Mouse (Mus musculus) right cerebral cortex, postnatal 36 days (tissue): ENCODE results near the gene Fgf8.

ENCODE experiments used
- DNase-seq, 2 experiments: peaks; one replicate each; pipeline ENCODE4 v3.0.0; 2022; ENCODE audit warnings: low spot score in 2 of 2, mixed read lengths in 1 of 2

Gene Fgf8

GRCm38 (mm10) chr19:45742218-45742983 is at the start of gene Fgf8:
Gene Fgf8, minus strand, starts transcription at chr19:45742915.
- DNase-seq: no peak

- no peak for DNase-seq
Observed at GRCm38 (mm10) chr19:45792404-45792803, 49.7 kb upstream of the Fgf8 start.

GRCm38 (mm10) chr19:45789888-45790874 is 47.5 kb upstream of the Fgf8 start:
- no peak for DNase-seq

GRCm38 (mm10) chr19:45789365-45789764 is 46.6 kb upstream of the Fgf8 start:
- no peak for DNase-seq

GRCm38 (mm10) chr19:45788337-45788736 is 45.6 kb upstream of the Fgf8 start:
- DNase-seq: no peak

GRCm38 (mm10) chr19:45787450-45787849 is 44.7 kb upstream of the Fgf8 start:
- DNase-seq: no peak

- no peak for DNase-seq
Observed at GRCm38 (mm10) chr19:45785470-45785869, 42.8 kb upstream of the Fgf8 start.

GRCm38 (mm10) chr19:45783933-45784576 is 41.3 kb upstream of the Fgf8 start:
- no peak for DNase-seq

- peak; percentile 95 to 96 for DNase-seq
Observed at GRCm38 (mm10) chr19:45783181-45783932, 40.6 kb upstream of the Fgf8 start, which contains the start of gene Mgea5. Gene Mgea5, minus strand, starts transcription at chr19:45783837.

GRCm38 (mm10) chr19:45782315-45783001 is 39.7 kb upstream of the Fgf8 start:
- DNase-seq: peak; percentile 24 to 56

- no peak for DNase-seq
Observed at GRCm38 (mm10) chr19:45781676-45782075, 39.0 kb upstream of the Fgf8 start.

- no peak for DNase-seq
Observed at GRCm38 (mm10) chr19:45780350-45780915, 37.7 kb upstream of the Fgf8 start.

- DNase-seq: peak in 1 of 2 experiments; percentile 60
Observed at GRCm38 (mm10) chr19:45775486-45775885, 32.8 kb upstream of the Fgf8 start.

GRCm38 (mm10) chr19:45771501-45771900 is 28.8 kb upstream of the Fgf8 start:
- no peak for DNase-seq

- no peak for DNase-seq
Observed at GRCm38 (mm10) chr19:45760810-45761209, 18.1 kb upstream of the Fgf8 start.

GRCm38 (mm10) chr19:45758671-45759070 is 16.0 kb upstream of the Fgf8 start:
- DNase-seq: no peak

GRCm38 (mm10) chr19:45753551-45753950 is 10.8 kb upstream of the Fgf8 start:
- no peak for DNase-seq

GRCm38 (mm10) chr19:45751881-45752280 is 9.2 kb upstream of the Fgf8 start:
- no peak for DNase-seq

- DNase-seq: peak; percentile 62 to 68
Observed at GRCm38 (mm10) chr19:45749243-45750043, 6.7 kb upstream of the Fgf8 start, which contains the start of gene Npm3. Gene Npm3, minus strand, starts transcription at chr19:45749591.
